Mouse (Mus musculus): ENCODE data around the gene Map3k14. TPM values are rescaled to one million over a fixed set of nuclear protein-coding genes. Genes with fewer than 3 reads are reported as not detected.
A peak's percentile ranks its signal among the peaks of the same experiment; 100 is the strongest.

Gene Map3k14
- polyA plus RNA-seq, 1 experiment from 2014 or later: 4.8 TPM

- Histone ChIP-seq H3K9me3 (ENCODE audit: control insufficient read depth, low read length) (no peaks in the 10 kb centered on the region), H3K4me3 (ENCODE audit: low read length) (peak within 1 kb of the TSS; percentile 45), H3K27ac (ENCODE audit: low read depth, low read length) (0 out of 2 replicates have a peak within 1 kb of the TSS, but pooled peaks have one; percentile 51), H3K36me3 (ENCODE audit: control insufficient read depth, insufficient read depth, low read length) (peaks cover 20% of the 10 kb centered on the region; the same call in 1 of the 2 replicates), H3K4me1 (ENCODE audit: control insufficient read depth, insufficient read depth, low read length) (peaks cover 6% of the 10 kb centered on the region; the same call in 1 of the 2 replicates), H3K9ac (ENCODE audit: low read depth, low read length) (peak within 1 kb of the TSS; percentile 58; the same call in 1 of the 2 replicates), H3K4me2 (replicated peaks; ENCODE audit: low read depth, low read length) (peak within 1 kb of the TSS; percentile 94), H3K27me3 (ENCODE audit: control insufficient read depth, insufficient read depth, low read length) (no peaks in the 10 kb centered on the region)
- ATAC-seq (ENCODE audit: low FRiP score, low TSS enrichment): peak; percentile 80
- WGBS: under 1% methylated on average over 44 of the region's 45 CpGs
Observed at GRCm38 (mm10) chr11:103217790-103218516, 49.3 kb downstream of the Map3k14 start, which contains the start of gene Spata32. Gene Spata32 (minus strand): TSS chr11:103218432.

- no peaks in the 10 kb centered on the region for H3K27me3 ChIP-seq (ENCODE audit: control insufficient read depth, insufficient read depth, low read length)
- H3K4me1 ChIP-seq (ENCODE audit: control insufficient read depth, insufficient read depth, low read length): peaks cover 6% of the 10 kb centered on the region; the same call in 1 of the 2 replicates
- H3K9me3 ChIP-seq (ENCODE audit: control insufficient read depth, low read length): no peaks in the 10 kb centered on the region
- H3K9ac ChIP-seq (ENCODE audit: low read depth, low read length): no peak overlapping the region
- ATAC-seq (ENCODE audit: low FRiP score, low TSS enrichment): no peak
- no peak overlapping the region for H3K4me3 ChIP-seq (ENCODE audit: low read length)
- H3K27ac ChIP-seq (ENCODE audit: low read depth, low read length): no peak overlapping the region
- 73% methylated on average over 1 of the region's 1 CpGs for WGBS
- H3K36me3 ChIP-seq (ENCODE audit: control insufficient read depth, insufficient read depth, low read length): peaks cover 9% of the 10 kb centered on the region; the same call in 1 of the 2 replicates
- no peak overlapping the region for H3K4me2 ChIP-seq (replicated peaks; ENCODE audit: low read depth, low read length)
Observed at GRCm38 (mm10) chr11:103215355-103215754, 51.9 kb downstream of the Map3k14 start.

- 91% methylated on average over 5 of the region's 5 CpGs for WGBS
- H3K9me3 ChIP-seq (ENCODE audit: control insufficient read depth, low read length): no peaks in the 10 kb centered on the region
Observed at GRCm38 (mm10) chr11:103213712-103214111, 53.6 kb downstream of the Map3k14 start.

GRCm38 (mm10) chr11:103210291-103210690, 57.0 kb downstream of the Map3k14 start:
- Histone ChIP-seq H3K9me3 (ENCODE audit: control insufficient read depth, low read length) (no peaks in the 10 kb centered on the region), H3K27ac (ENCODE audit: low read depth, low read length) (no peak overlapping the region), H3K27me3 (ENCODE audit: control insufficient read depth, insufficient read depth, low read length) (no peaks in the 10 kb centered on the region), H3K4me1 (ENCODE audit: control insufficient read depth, insufficient read depth, low read length) (no peaks in the 10 kb centered on the region), H3K4me3 (ENCODE audit: low read length) (no peak overlapping the region), H3K4me2 (replicated peaks; ENCODE audit: low read depth, low read length) (no peak overlapping the region), H3K36me3 (ENCODE audit: control insufficient read depth, insufficient read depth, low read length) (no peaks in the 10 kb centered on the region), H3K9ac (ENCODE audit: low read depth, low read length) (no peak overlapping the region)
- 67% methylated on average over 8 of the region's 8 CpGs for WGBS
- no peak for ATAC-seq (ENCODE audit: low FRiP score, low TSS enrichment)

More at GRCm38 (mm10) chr11:103213712-103214111, 53.6 kb downstream of the Map3k14 start:
- Histone ChIP-seq H3K9ac (ENCODE audit: low read depth, low read length) (no peak overlapping the region), H3K36me3 (ENCODE audit: control insufficient read depth, insufficient read depth, low read length) (no peaks in the 10 kb centered on the region), H3K27ac (ENCODE audit: low read depth, low read length) (no peak overlapping the region), H3K27me3 (ENCODE audit: control insufficient read depth, insufficient read depth, low read length) (no peaks in the 10 kb centered on the region), H3K4me2 (replicated peaks; ENCODE audit: low read depth, low read length) (no peak overlapping the region), H3K4me1 (ENCODE audit: control insufficient read depth, insufficient read depth, low read length) (peaks cover 6% of the 10 kb centered on the region; the same call in 1 of the 2 replicates), H3K4me3 (ENCODE audit: low read length) (no peak overlapping the region)
- no peak for ATAC-seq (ENCODE audit: low FRiP score, low TSS enrichment)

- 91% methylated on average over 3 of the region's 3 CpGs for WGBS
- H3K4me1 ChIP-seq (ENCODE audit: control insufficient read depth, insufficient read depth, low read length): no peaks in the 10 kb centered on the region
- H3K27me3 ChIP-seq (ENCODE audit: control insufficient read depth, insufficient read depth, low read length): no peaks in the 10 kb centered on the region
- H3K9me3 ChIP-seq (ENCODE audit: control insufficient read depth, low read length): no peaks in the 10 kb centered on the region
- no peak within 1 kb of the TSS for H3K4me2 ChIP-seq (replicated peaks; ENCODE audit: low read depth, low read length)
- ATAC-seq (ENCODE audit: low FRiP score, low TSS enrichment): no peak
- no peak within 1 kb of the TSS for H3K27ac ChIP-seq (ENCODE audit: low read depth, low read length)
- no peak within 1 kb of the TSS for H3K9ac ChIP-seq (ENCODE audit: low read depth, low read length)
- H3K4me3 ChIP-seq (ENCODE audit: low read length): no peak within 1 kb of the TSS
- no peaks in the 10 kb centered on the region for H3K36me3 ChIP-seq (ENCODE audit: control insufficient read depth, insufficient read depth, low read length)
Observed at GRCm38 (mm10) chr11:103208458-103208857, 58.8 kb downstream of the Map3k14 start, which contains the start of gene 1700023F06Rik. Gene 1700023F06Rik (minus strand): TSS chr11:103208558.

GRCm38 (mm10) chr11:103206203-103206602, 61.1 kb downstream of the Map3k14 start:
- Histone ChIP-seq H3K9me3 (ENCODE audit: control insufficient read depth, low read length) (no peaks in the 10 kb centered on the region), H3K9ac (ENCODE audit: low read depth, low read length) (no peak overlapping the region), H3K4me3 (ENCODE audit: low read length) (no peak overlapping the region), H3K27me3 (ENCODE audit: control insufficient read depth, insufficient read depth, low read length) (no peaks in the 10 kb centered on the region), H3K27ac (ENCODE audit: low read depth, low read length) (no peak overlapping the region), H3K4me1 (ENCODE audit: control insufficient read depth, insufficient read depth, low read length) (no peaks in the 10 kb centered on the region), H3K4me2 (replicated peaks; ENCODE audit: low read depth, low read length) (no peak overlapping the region), H3K36me3 (ENCODE audit: control insufficient read depth, insufficient read depth, low read length) (no peaks in the 10 kb centered on the region)
- ATAC-seq (ENCODE audit: low FRiP score, low TSS enrichment): no peak
- WGBS: 93% methylated on average over 6 of the region's 6 CpGs

- H3K4me2 ChIP-seq (replicated peaks; ENCODE audit: low read depth, low read length): no peak overlapping the region
- no peak overlapping the region for H3K4me3 ChIP-seq (ENCODE audit: low read length)
- ATAC-seq (ENCODE audit: low FRiP score, low TSS enrichment): no peak
- no peak overlapping the region for H3K9ac ChIP-seq (ENCODE audit: low read depth, low read length)
- no peaks in the 10 kb centered on the region for H3K36me3 ChIP-seq (ENCODE audit: control insufficient read depth, insufficient read depth, low read length)
- H3K27me3 ChIP-seq (ENCODE audit: control insufficient read depth, insufficient read depth, low read length): peaks cover 37% of the 10 kb centered on the region
- no peak overlapping the region for H3K27ac ChIP-seq (ENCODE audit: low read depth, low read length)
- no peaks in the 10 kb centered on the region for H3K9me3 ChIP-seq (ENCODE audit: control insufficient read depth, low read length)
- H3K4me1 ChIP-seq (ENCODE audit: control insufficient read depth, insufficient read depth, low read length): peaks cover 11% of the 10 kb centered on the region
Observed at GRCm38 (mm10) chr11:103202376-103202775, 64.9 kb downstream of the Map3k14 start.

GRCm38 (mm10) chr11:103201664-103202063, 65.6 kb downstream of the Map3k14 start:
- Histone ChIP-seq H3K4me3 (ENCODE audit: low read length) (no peak overlapping the region), H3K27ac (ENCODE audit: low read depth, low read length) (no peak overlapping the region), H3K9me3 (ENCODE audit: control insufficient read depth, low read length) (no peaks in the 10 kb centered on the region), H3K9ac (ENCODE audit: low read depth, low read length) (no peak overlapping the region), H3K27me3 (ENCODE audit: control insufficient read depth, insufficient read depth, low read length) (peaks cover 44% of the 10 kb centered on the region), H3K36me3 (ENCODE audit: control insufficient read depth, insufficient read depth, low read length) (no peaks in the 10 kb centered on the region), H3K4me2 (replicated peaks; ENCODE audit: low read depth, low read length) (no peak overlapping the region), H3K4me1 (ENCODE audit: control insufficient read depth, insufficient read depth, low read length) (peaks cover 11% of the 10 kb centered on the region)
- ATAC-seq (ENCODE audit: low FRiP score, low TSS enrichment): no peak
- WGBS: 30% methylated on average over 6 of the region's 6 CpGs
